Mouse (Mus musculus) megakaryocyte-erythroid progenitor cell, adult 5-6 weeks (primary cell): Measurements from ENCODE around the gene Nlrp4e. TPM values are rescaled to one million over a fixed set of nuclear protein-coding genes. Genes with fewer than 3 reads are reported as not detected.
"Not testable (repeated sequence)": the region's sequence is repeated elsewhere in the genome, so short reads cannot be mapped to it uniquely, and the experiment has no call there.

Experiments
- ATAC-seq: replicated peaks from 2 replicates; pipeline ENCODE4 v1.8.0; 2016; ENCODE audit warnings: mild to moderate bottlenecking, inconsistent platforms; ENCODE audit not compliant: severe bottlenecking, poor library complexity, low FRiP score, low TSS enrichment
- total RNA-seq, 2 experiments: library from RNA; stranded (forward) in 1 of 2; stranded (reverse) in 1 of 2; fragments of 200-1000, 215-1000 nt in 1 of 2; fragments of >200 nt in 1 of 2; fragmentation: Nextera tagmentation in 1 of 2; gene quantifications; 2 replicates each; pipeline ENCODE4 v1.2.3; 2014 to 2017

Gene Nlrp4e
- total RNA-seq (2014; fragmentation: Nextera tagmentation) (not detected in 2 replicates), total RNA-seq (2017) (not detected in 2 replicates)

DNA sequence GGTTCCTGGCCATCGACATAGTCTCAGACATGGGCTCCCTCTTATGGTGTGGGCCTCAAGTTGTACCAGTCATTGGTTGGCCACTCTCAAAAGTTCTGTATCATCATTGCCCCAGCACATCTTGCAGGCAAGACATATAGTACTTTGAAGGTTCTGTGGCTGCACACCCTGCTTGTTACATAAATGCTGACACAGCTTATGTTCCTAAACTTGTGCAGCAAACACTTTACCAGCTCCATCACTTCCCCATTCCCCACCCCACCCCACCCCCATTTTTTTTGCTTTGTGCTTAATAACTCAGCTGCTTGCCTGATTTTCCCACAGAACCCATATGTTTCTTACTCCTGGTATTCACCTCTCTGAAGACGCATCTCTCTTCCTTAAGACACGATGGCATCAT lies at the start of gene Nlrp4e:
Nlrp4e (plus strand) TSS at position 301 of the 400 bp plus-strand sequence.
- ATAC-seq, result not testable (repeated sequence)

DNA sequence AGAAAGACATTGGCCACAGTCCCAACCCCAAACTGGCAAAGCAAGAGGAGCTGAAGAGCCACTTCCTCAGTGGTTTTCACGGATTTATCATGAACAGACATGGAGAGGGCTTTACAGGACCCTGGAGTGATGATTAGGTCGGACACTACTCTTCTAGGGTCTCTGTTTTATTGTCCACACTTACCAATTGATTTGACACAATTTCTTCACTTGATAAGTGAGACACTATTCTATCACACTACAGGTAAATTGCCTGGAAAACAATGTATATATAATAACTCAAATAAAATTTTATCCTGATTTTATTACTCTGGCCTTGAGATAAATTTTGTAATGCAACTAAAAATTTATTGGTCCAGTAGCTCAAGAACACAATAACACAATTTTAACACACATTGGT lies 49.4 kb upstream of the Nlrp4e start, which contains the start of gene Vmn1r166:
Vmn1r166 (minus strand) TSS at position 101 of the 400 bp plus-strand sequence.
- not testable (repeated sequence) for ATAC-seq

DNA sequence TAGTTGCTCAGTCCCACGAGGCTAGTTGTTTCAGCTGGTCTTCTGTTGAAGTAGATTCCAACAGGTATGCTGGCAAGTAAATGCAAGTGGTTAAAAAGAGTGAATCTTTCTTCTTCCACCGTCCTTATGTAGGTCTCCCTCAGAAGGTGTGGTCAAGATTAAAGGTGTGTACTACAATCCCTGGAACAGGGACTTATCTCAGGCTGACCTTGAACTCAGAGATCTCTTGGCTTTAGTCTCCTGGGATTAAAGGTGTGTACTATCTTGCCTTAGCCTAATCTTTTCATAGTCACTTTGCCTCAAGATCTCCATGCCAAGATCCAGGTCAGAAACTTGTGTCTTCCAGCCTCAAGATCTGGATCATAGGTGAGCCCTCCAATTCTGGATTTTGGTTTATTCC lies 22.2 kb upstream of the Nlrp4e start, which contains the start of gene Gm6902:
Gm6902 (minus strand) TSS at position 101 of the 400 bp plus-strand sequence.
- not testable (repeated sequence) for ATAC-seq

DNA sequence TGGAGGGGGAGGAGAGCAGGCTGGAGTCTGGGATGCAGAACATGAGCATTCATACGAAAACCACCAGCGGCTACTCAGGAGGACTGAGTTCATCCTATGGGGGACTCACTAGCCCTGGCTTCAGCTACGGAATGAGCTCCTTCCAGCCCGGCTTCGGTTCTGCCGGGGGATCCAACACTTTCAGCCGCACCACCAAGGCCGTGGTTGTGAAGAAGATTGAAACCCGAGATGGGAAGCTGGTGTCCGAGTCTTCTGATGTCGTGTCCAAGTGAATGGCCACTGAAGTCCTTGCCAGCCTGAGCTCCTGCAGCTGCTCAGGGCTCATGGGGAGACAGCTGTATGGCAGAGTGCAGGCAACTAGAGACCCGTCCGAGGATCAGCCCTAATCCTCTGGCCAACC lies 57.3 kb downstream of the Nlrp4e start:
- ATAC-seq, result not testable (repeated sequence)

DNA sequence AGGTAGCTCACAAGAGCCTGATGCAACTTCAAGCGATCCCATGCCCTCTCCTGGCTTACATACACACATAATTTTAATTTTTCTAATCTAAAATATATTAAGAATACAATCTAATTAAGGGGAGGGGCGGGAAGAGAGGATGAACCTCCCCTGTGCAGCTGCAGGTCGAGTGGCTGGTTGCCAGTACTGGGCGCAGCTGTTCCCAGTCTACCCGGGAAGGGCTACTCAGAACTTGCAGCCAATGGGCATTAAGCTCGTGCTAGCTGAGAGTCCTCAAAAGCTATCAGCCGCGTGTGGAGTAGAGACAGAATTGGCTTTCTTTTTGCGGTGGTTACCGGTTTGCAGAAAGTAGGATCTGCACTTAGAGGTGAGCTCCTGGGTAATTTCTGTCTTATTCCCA lies 84.6 kb downstream of the Nlrp4e start, which contains the start of gene Nlrp5:
Nlrp5 (plus strand) TSS at position 301 of the 400 bp plus-strand sequence.
- ATAC-seq, result no peak

Other genes starting within 250 kb of the Nlrp4e start
- gene Vmn1r163, start 245.7 kb upstream of the Nlrp4e start, total RNA-seq (2014; fragmentation: Nextera tagmentation), result not detected in 2 replicates
- not detected in 2 replicates for gene Vmn1r163, start 245.7 kb upstream of the Nlrp4e start, total RNA-seq (2017)
- not detected in 2 replicates for gene Gm8720, start 233.7 kb upstream of the Nlrp4e start, total RNA-seq (2014; fragmentation: Nextera tagmentation)
- gene Gm8720, start 233.7 kb upstream of the Nlrp4e start, total RNA-seq (2017), result not detected in 2 replicates
- gene Gm10662, start 156.7 kb upstream of the Nlrp4e start, total RNA-seq (2014; fragmentation: Nextera tagmentation), result not detected in 2 replicates
- not detected in 2 replicates for gene Gm10662, start 156.7 kb upstream of the Nlrp4e start, total RNA-seq (2017)
- not detected in 2 replicates for gene Vmn1r165, start 83.9 kb upstream of the Nlrp4e start, total RNA-seq (2014; fragmentation: Nextera tagmentation)
- gene Vmn1r165, start 83.9 kb upstream of the Nlrp4e start, total RNA-seq (2017), result not detected in 2 replicates
- not detected in 2 replicates for gene Vmn1r166, start 49.5 kb upstream of the Nlrp4e start, total RNA-seq (2014; fragmentation: Nextera tagmentation)
- not detected in 2 replicates for gene Vmn1r166, start 49.5 kb upstream of the Nlrp4e start, total RNA-seq (2017)
- not detected in 2 replicates for gene Gm6902, start 22.3 kb upstream of the Nlrp4e start, total RNA-seq (2014; fragmentation: Nextera tagmentation)
- not detected in 2 replicates for gene Gm6902, start 22.3 kb upstream of the Nlrp4e start, total RNA-seq (2017)
- gene Nlrp5, start 84.7 kb downstream of the Nlrp4e start, total RNA-seq (2014; fragmentation: Nextera tagmentation), result not detected in 2 replicates
- gene Nlrp5, start 84.7 kb downstream of the Nlrp4e start, total RNA-seq (2017), result not detected in 2 replicates
- not detected in 2 replicates for gene Vmn1r167, start 206.0 kb downstream of the Nlrp4e start, total RNA-seq (2014; fragmentation: Nextera tagmentation)
- not detected in 2 replicates for gene Vmn1r167, start 206.0 kb downstream of the Nlrp4e start, total RNA-seq (2017)
- gene Vmn1r168, start 238.5 kb downstream of the Nlrp4e start, total RNA-seq (2014; fragmentation: Nextera tagmentation), result not detected in 2 replicates
- not detected in 2 replicates for gene Vmn1r168, start 238.5 kb downstream of the Nlrp4e start, total RNA-seq (2017)